22 mouse cellular contexts compared by ENCODE assay signal in the genomic region with DNA sequence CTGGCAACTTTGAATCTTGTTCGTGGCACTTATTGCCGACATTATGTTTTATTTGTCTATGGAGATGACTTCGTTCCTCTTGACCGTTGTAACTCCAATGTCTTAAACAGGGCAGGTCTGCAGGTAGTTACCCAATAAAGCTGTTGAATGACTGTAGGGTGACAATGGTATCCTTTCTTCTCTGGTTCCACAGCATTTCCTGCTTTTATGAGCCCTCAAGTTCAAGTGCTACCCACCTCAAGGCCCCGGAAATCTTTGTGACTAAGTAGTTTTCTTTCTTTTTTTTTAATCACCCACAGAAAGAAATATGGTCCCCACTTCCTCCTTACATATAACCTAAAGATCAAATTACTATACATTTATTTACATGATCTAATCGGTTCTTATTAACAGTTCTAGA. TPM values are rescaled to one million over a fixed set of nuclear protein-coding genes. Genes with fewer than 3 reads are reported as not detected.
DNase-seq lines count a peak whose midpoint lies in the region; ATAC-seq lines count a peak whose summit lies in the region.
"Had no signal": no experiment of that assay in that cellular context is flagged by ENCODE, and none has a peak within 500 bp of the region (broad histone marks: within the 10 kb centered on the region; RNA-seq: fewer than 3 reads in every experiment).

No protein-coding gene starts in this region.

- ATAC-seq in kidney, embryonic 16.5 days (ENCODE audit: low FRiP score, low TSS enrichment), result no peak
- ATAC-seq in activated CD4-positive, CD25-positive, alpha-beta regulatory T cell, adult 4 months, result peak; percentile 76
- ATAC-seq in midbrain, embryonic 13.5 days, result no peak
- ATAC-seq: hindbrain, postnatal 0 days had no signal

- no peaks in the 10 kb centered on the region for H3K36me3 ChIP-seq in kidney, embryonic 16.5 days (ENCODE audit: insufficient read depth, low read length)
- H3K36me3 ChIP-seq in midbrain, embryonic 13.5 days, result no peaks in the 10 kb centered on the region
- H3K36me3 ChIP-seq: embryonic facial prominence, embryonic 15.5 days; forebrain, embryonic 10.5 days had no signal

- intact Hi-C loops in left cerebral cortex, postnatal 10 days (cut with DNase I), result no loop called here

- H3K4me2 ChIP-seq in kidney, embryonic 16.5 days (replicated peaks; ENCODE audit: low read depth, low read length), result no peak overlapping the region
- H3K4me2 ChIP-seq in midbrain, embryonic 13.5 days (replicated peaks), result no peak overlapping the region
- H3K4me2 ChIP-seq: embryonic facial prominence, embryonic 15.5 days had no signal

- DNase-seq in kidney, adult 18-20 months, result no peak
- DNase-seq in 416B (ENCODE audit: low read depth), result peak; percentile 37
- peak; percentile 78 for DNase-seq in naive thymus-derived CD4-positive, alpha-beta T cell, adult 2 months (ENCODE audit: low read depth)
- DNase-seq in ovary, postnatal 10 days (ENCODE audit: low spot score), result no peak
- no peak for DNase-seq in left cerebral cortex, postnatal 10 days (ENCODE audit: extremely low spot score in 1 of 2, low spot score in 2 of 2)
- DNase-seq: cerebellum, adult 9-11 months; gastrocnemius, postnatal 10 days; heart, adult 18-20 months; kidney, postnatal 4 days; lung, adult 18-20 months had no signal

- no peak overlapping the region for H3K9ac ChIP-seq in kidney, embryonic 16.5 days (replicated peaks; ENCODE audit: low read length)
- no peak overlapping the region for H3K9ac ChIP-seq in midbrain, embryonic 13.5 days (replicated peaks)
- H3K9ac ChIP-seq: embryonic facial prominence, embryonic 15.5 days had no signal

- H3K4me1 ChIP-seq in kidney, embryonic 16.5 days (ENCODE audit: insufficient read depth, low read length), result peaks cover 9% of the 10 kb centered on the region
- peaks cover 6% of the 10 kb centered on the region for H3K4me1 ChIP-seq in midbrain, embryonic 13.5 days (replicated peaks)

- no peaks in the 10 kb centered on the region for H3K9me3 ChIP-seq in kidney, embryonic 16.5 days (ENCODE audit: low read length)
- no peaks in the 10 kb centered on the region for H3K9me3 ChIP-seq in midbrain, embryonic 13.5 days
- H3K9me3 ChIP-seq: embryonic facial prominence, embryonic 15.5 days; forebrain, embryonic 10.5 days had no signal

- no peaks in the 10 kb centered on the region for H3K27me3 ChIP-seq in kidney, embryonic 16.5 days (ENCODE audit: insufficient read depth, low read length)
- H3K27me3 ChIP-seq in midbrain, embryonic 13.5 days, result peaks cover 29% of the 10 kb centered on the region
- H3K27me3 ChIP-seq: embryonic facial prominence, embryonic 15.5 days had no signal

- 79% methylated on average over 6 of the region's 6 CpGs for WGBS in kidney, embryonic 16.5 days
- WGBS in midbrain, embryonic 13.5 days, result 95% methylated on average over 6 of the region's 6 CpGs

- peak overlapping the region; percentile 2; the same call in 1 of the 2 replicates for H3K27ac ChIP-seq in kidney, embryonic 16.5 days (ENCODE audit: low read length)
- H3K27ac ChIP-seq in midbrain, embryonic 13.5 days, result no peak overlapping the region
- H3K27ac ChIP-seq: embryonic facial prominence, embryonic 15.5 days; forebrain, embryonic 10.5 days; hindbrain, postnatal 0 days had no signal

- H3K4me3 ChIP-seq in kidney, embryonic 16.5 days (ENCODE audit: low read length), result no peak overlapping the region
- no peak overlapping the region for H3K4me3 ChIP-seq in midbrain, embryonic 13.5 days (replicated peaks)
- H3K4me3 ChIP-seq: embryonic facial prominence, embryonic 15.5 days; forebrain, embryonic 10.5 days had no signal

RNA-seq across cellular contexts. Expression of gene Bspry, which starts 4.1 kb away (rescaled TPM):
- polyA plus RNA-seq in kidney, embryonic 16.5 days (2015; fragmentation: Nextera tagmentation; extraction: Ambion mirVana), result 25.9 and 28.3 TPM in 2 replicates
- 1 to 10 TPM; 1.0 to 2.1 TPM for polyA plus RNA-seq in activated CD4-positive, CD25-positive, alpha-beta regulatory T cell, adult 4 months (2017; shearing (Covaris generic))
- total RNA-seq in left cerebral cortex, postnatal 10 days (2021), result under 1 TPM; 0.32 to 0.45 TPM
- polyA plus RNA-seq in midbrain, embryonic 13.5 days (2015; fragmentation: Nextera tagmentation; extraction: Ambion mirVana), result 0.44 and 0.86 TPM in 2 replicates

RNA-seq across cellular contexts. Expression of gene Wdr31, which starts 5.1 kb away (rescaled TPM):
- polyA plus RNA-seq in kidney, embryonic 16.5 days (2015; fragmentation: Nextera tagmentation; extraction: Ambion mirVana), result 13.2 and 14.3 TPM in 2 replicates
- under 1 TPM in 1 of 2 experiments, not detected in 1; 0.33 TPM for polyA plus RNA-seq in activated CD4-positive, CD25-positive, alpha-beta regulatory T cell, adult 4 months (2017; shearing (Covaris generic))
- total RNA-seq in left cerebral cortex, postnatal 10 days (2021), result 10 to 100 TPM; 10.4 to 12.9 TPM
- 9.6 and 10.8 TPM in 2 replicates for polyA plus RNA-seq in midbrain, embryonic 13.5 days (2015; fragmentation: Nextera tagmentation; extraction: Ambion mirVana)

RNA-seq across cellular contexts. Expression of gene Hdhd3, which starts 27.5 kb away (rescaled TPM):
- 17.3 and 20.6 TPM in 2 replicates for polyA plus RNA-seq in kidney, embryonic 16.5 days (2015; fragmentation: Nextera tagmentation; extraction: Ambion mirVana)
- polyA plus RNA-seq in activated CD4-positive, CD25-positive, alpha-beta regulatory T cell, adult 4 months (2017; shearing (Covaris generic)), result 1 to 10 TPM; 1.1 to 2.4 TPM
- 1 to 10 TPM; 8.3 to 8.4 TPM for total RNA-seq in left cerebral cortex, postnatal 10 days (2021)
- polyA plus RNA-seq in midbrain, embryonic 13.5 days (2015; fragmentation: Nextera tagmentation; extraction: Ambion mirVana), result 13.2 and 14.3 TPM in 2 replicates

RNA-seq across cellular contexts. Expression of gene Rnf183, which starts 40.7 kb away (rescaled TPM):
- polyA plus RNA-seq in kidney, embryonic 16.5 days (2015; fragmentation: Nextera tagmentation; extraction: Ambion mirVana), result 0.40 and 0.95 TPM in 2 replicates
- polyA plus RNA-seq in activated CD4-positive, CD25-positive, alpha-beta regulatory T cell, adult 4 months (2017; shearing (Covaris generic)), result under 1 TPM in 1 of 2 experiments, not detected in 1; 0.44 TPM
- not detected for total RNA-seq in left cerebral cortex, postnatal 10 days (2021)
- polyA plus RNA-seq in midbrain, embryonic 13.5 days (2015; fragmentation: Nextera tagmentation; extraction: Ambion mirVana), result 0.11 and 0.23 TPM in 2 replicates
- total RNA-seq: gastrocnemius, postnatal 10 days; heart, adult 18-20 months; hematopoietic stem cell, adult 5-6 weeks; layer of hippocampus, postnatal 14 days; left cerebral cortex, postnatal 36 days; liver, adult 2 months had no signal
- polyA plus RNA-seq: heart, embryonic 14.5 days; liver, adult 2 months; stomach, embryonic 14.5 days had no signal

RNA-seq across cellular contexts. Expression of gene Alad, which starts 43.9 kb away (rescaled TPM):
- 108 and 113 TPM in 2 replicates for polyA plus RNA-seq in kidney, embryonic 16.5 days (2015; fragmentation: Nextera tagmentation; extraction: Ambion mirVana)
- 10 to 100 TPM; 68.8 to 82.3 TPM for polyA plus RNA-seq in activated CD4-positive, CD25-positive, alpha-beta regulatory T cell, adult 4 months (2017; shearing (Covaris generic))
- total RNA-seq in left cerebral cortex, postnatal 10 days (2021), result 10 to 100 TPM; 27.3 to 30.1 TPM
- 59.8 and 65.4 TPM in 2 replicates for polyA plus RNA-seq in midbrain, embryonic 13.5 days (2015; fragmentation: Nextera tagmentation; extraction: Ambion mirVana)

Comparison
In these comparisons a context has a peak if more than half of its experiments do, and no peak if none do; other contexts are left out.
1. DNase-seq: peak in 416B (single experiment) and naive thymus-derived CD4-positive, alpha-beta T cell, adult 2 months (single experiment); none in kidney, adult 18-20 months (single experiment), ovary, postnatal 10 days (single experiment) and left cerebral cortex, postnatal 10 days (0 of 2).